Mouse (Mus musculus) embryonic facial prominence, embryonic 14.5 days (tissue): Measurements from ENCODE around the gene Olr1. TPM values are rescaled to one million over a fixed set of nuclear protein-coding genes. Genes with fewer than 3 reads are reported as not detected.

Source experiments
- ATAC-seq: fragments of 200-750 bp; cut with Nextera tagmentation; 2 replicates; pipeline ENCODE4 v1.8.0; 2017; ENCODE audit warnings: low read depth, moderate number of reproducible peaks, moderate TSS enrichment
- DNase-seq: peaks from one replicate; pipeline ENCODE4 v3.0.0-alpha.2; 2015; ENCODE audit warnings: low spot score
- H3K27ac ChIP-seq: fragments of 300-500 bp; sonication (generic); replicated peaks from 2 replicates; pipeline ENCODE4 v1.5.1; 2014; ENCODE audit warnings: low read depth, mild to moderate bottlenecking, low read length, moderate library complexity
- H3K27me3 ChIP-seq: fragments of 300-500 bp; sonication (generic); replicated peaks from 2 replicates; pipeline ENCODE4 v1.6.1; 2014; ENCODE audit warnings: low read length; ENCODE audit not compliant: control insufficient read depth, insufficient read depth
- H3K36me3 ChIP-seq: fragments of 300-500 bp; sonication (generic); 2 replicates; pipeline ENCODE4 v1.6.1; 2014; ENCODE audit warnings: low read length, mixed read lengths; ENCODE audit not compliant: control insufficient read depth, insufficient read depth
- H3K4me1 ChIP-seq: fragments of 300-500 bp; sonication (generic); 2 replicates; pipeline ENCODE4 v1.6.1; 2014; ENCODE audit warnings: antibody characterized with exemption, low read length; ENCODE audit not compliant: control insufficient read depth, insufficient read depth
- H3K4me2 ChIP-seq: fragments of 300-500 bp; sonication (generic); 2 replicates; pipeline ENCODE4 v1.6.1; 2014; ENCODE audit warnings: low read depth, mild to moderate bottlenecking, low read length, moderate library complexity, mixed read lengths
- H3K4me3 ChIP-seq: fragments of 300-500 bp; sonication (generic); 2 replicates; pipeline ENCODE4 v1.5.1; 2014; ENCODE audit warnings: low read depth, mild to moderate bottlenecking, low read length
- H3K9ac ChIP-seq: fragments of 300-500 bp; sonication (generic); 2 replicates; pipeline ENCODE4 v1.6.1; 2014; ENCODE audit warnings: low read depth, mild to moderate bottlenecking, low read length, moderate library complexity, mixed read lengths
- H3K9me3 ChIP-seq: fragments of 300-500 bp; sonication (generic); 2 replicates; pipeline ENCODE4 v1.6.1; 2016; ENCODE audit warnings: low read length; ENCODE audit not compliant: control insufficient read depth
- WGBS: fragments of 180-500 bp; shearing (Covaris S2); extraction: QIAGEN DNeasy Blood & Tissue Kit; methylation state at CpG from one replicate; pipeline ENCODE4 v1.1.7; 2014; 5-methylcytosine and 5-hydroxymethylcytosine counted together
- polyA plus RNA-seq: library from polyadenylated mRNA; unstranded; fragments of >200 nt; fragmentation: Nextera tagmentation; extraction: Ambion mirVana; gene quantifications from 2 replicates; pipeline ENCODE4 v1.2.1, GENCODE M21; 2014

The Olr1 gene
- 0.06 TPM in 1 of 2 replicates, not detected in the other for polyA plus RNA-seq

- ATAC-seq = no peak
- no peak for DNase-seq
- H3K9me3 ChIP-seq = 0 out of 2 replicates have a peak, but pooled peaks cover 6% of the 10 kb centered on the region
- H3K27me3 ChIP-seq = no peaks in the 10 kb centered on the region
- no peaks in the 10 kb centered on the region for H3K36me3 ChIP-seq
- no peak within 1 kb of the TSS for H3K4me2 ChIP-seq
- H3K9ac ChIP-seq = no peak within 1 kb of the TSS
- H3K4me1 ChIP-seq = no peaks in the 10 kb centered on the region
- H3K4me3 ChIP-seq = no peak within 1 kb of the TSS
- 82% methylated on average over 9 of the region's 9 CpGs for WGBS
- no peak within 1 kb of the TSS for H3K27ac ChIP-seq
Measured at GRCm38 (mm10) chr6:129507024-129507423, at the start of gene Olr1. Gene Olr1 (minus strand): TSS chr6:129507165.

- Histone ChIP-seq H3K4me2 (no peak overlapping the region), H3K4me1 (no peaks in the 10 kb centered on the region), H3K9ac (no peak overlapping the region), H3K4me3 (no peak overlapping the region), H3K27ac (no peak overlapping the region), H3K27me3 (no peaks in the 10 kb centered on the region), H3K9me3 (no peaks in the 10 kb centered on the region), H3K36me3 (no peaks in the 10 kb centered on the region)
- DNase-seq (no peak), ATAC-seq (no peak)
- 72% methylated on average over 3 of the region's 3 CpGs for WGBS
Measured at GRCm38 (mm10) chr6:129548009-129548408, 41.0 kb upstream of the Olr1 start.

- H3K4me1 ChIP-seq = no peaks in the 10 kb centered on the region
- DNase-seq = no peak
- WGBS = 86% methylated on average over 2 of the region's 2 CpGs
- H3K27me3 ChIP-seq = no peaks in the 10 kb centered on the region
- H3K4me2 ChIP-seq = no peak overlapping the region
- H3K9me3 ChIP-seq = no peaks in the 10 kb centered on the region
- H3K27ac ChIP-seq = no peak overlapping the region
- H3K4me3 ChIP-seq = no peak overlapping the region
- ATAC-seq = no peak
- H3K36me3 ChIP-seq = no peaks in the 10 kb centered on the region; the same call in 1 of the 2 replicates
- H3K9ac ChIP-seq = no peak overlapping the region
Measured at GRCm38 (mm10) chr6:129547277-129547676, 40.3 kb upstream of the Olr1 start.

GRCm38 (mm10) chr6:129543709-129544606 is 37.0 kb upstream of the Olr1 start:
- H3K4me2 ChIP-seq = no peak overlapping the region
- ATAC-seq (peak; percentile 83), DNase-seq (peak; percentile 72)
- H3K9ac ChIP-seq = no peak overlapping the region
- no peak overlapping the region for H3K4me3 ChIP-seq
- WGBS = 63% methylated on average over 6 of the region's 6 CpGs
- H3K36me3 ChIP-seq = peaks cover 32% of the 10 kb centered on the region
- no peaks in the 10 kb centered on the region for H3K4me1 ChIP-seq
- H3K9me3 ChIP-seq = no peaks in the 10 kb centered on the region
- no peak overlapping the region for H3K27ac ChIP-seq
- H3K27me3 ChIP-seq = no peaks in the 10 kb centered on the region

GRCm38 (mm10) chr6:129542540-129542939 is 35.6 kb upstream of the Olr1 start:
- H3K4me1 ChIP-seq = no peaks in the 10 kb centered on the region
- H3K36me3 ChIP-seq = peaks cover 44% of the 10 kb centered on the region
- H3K4me3 ChIP-seq = no peak overlapping the region
- no peak overlapping the region for H3K4me2 ChIP-seq
- H3K27ac ChIP-seq = no peak overlapping the region
- no peaks in the 10 kb centered on the region for H3K27me3 ChIP-seq
- no peak overlapping the region for H3K9ac ChIP-seq
- WGBS = 91% methylated on average over 3 of the region's 3 CpGs
- H3K9me3 ChIP-seq = no peaks in the 10 kb centered on the region
- ATAC-seq (no peak), DNase-seq (no peak)

GRCm38 (mm10) chr6:129541931-129542330 is 35.0 kb upstream of the Olr1 start:
- Histone ChIP-seq H3K4me3 (no peak overlapping the region), H3K27me3 (no peaks in the 10 kb centered on the region), H3K4me1 (no peaks in the 10 kb centered on the region), H3K9ac (no peak overlapping the region), H3K4me2 (no peak overlapping the region), H3K27ac (no peak overlapping the region), H3K36me3 (peaks cover 46% of the 10 kb centered on the region), H3K9me3 (no peaks in the 10 kb centered on the region)
- 77% methylated on average over 9 of the region's 9 CpGs for WGBS
- ATAC-seq = no peak
- DNase-seq = no peak

- ATAC-seq = peak; percentile 79; the same call in 1 of the 2 replicates
- Histone ChIP-seq H3K4me3 (no peak overlapping the region), H3K36me3 (peaks cover 46% of the 10 kb centered on the region), H3K9me3 (no peaks in the 10 kb centered on the region), H3K27ac (no peak overlapping the region), H3K4me2 (no peak overlapping the region), H3K9ac (no peak overlapping the region), H3K4me1 (peaks cover 6% of the 10 kb centered on the region; the same call in 1 of the 2 replicates), H3K27me3 (no peaks in the 10 kb centered on the region)
- 85% methylated on average over 6 of the region's 6 CpGs for WGBS
- no peak for DNase-seq
Measured at GRCm38 (mm10) chr6:129538555-129538954, 31.6 kb upstream of the Olr1 start.

GRCm38 (mm10) chr6:129535723-129536122 is 28.8 kb upstream of the Olr1 start:
- no peak overlapping the region for H3K4me3 ChIP-seq
- DNase-seq = no peak
- H3K27me3 ChIP-seq = no peaks in the 10 kb centered on the region
- ATAC-seq = no peak
- no peak overlapping the region for H3K27ac ChIP-seq
- H3K4me1 ChIP-seq = peaks cover 9% of the 10 kb centered on the region
- H3K9me3 ChIP-seq = no peaks in the 10 kb centered on the region
- H3K9ac ChIP-seq = no peak overlapping the region
- H3K36me3 ChIP-seq = peaks cover 32% of the 10 kb centered on the region
- H3K4me2 ChIP-seq = no peak overlapping the region
- WGBS = 75% methylated on average over 4 of the region's 4 CpGs
